Mouse (Mus musculus): ENCODE data around the gene Rnf145.

Gene Rnf145

DNA sequence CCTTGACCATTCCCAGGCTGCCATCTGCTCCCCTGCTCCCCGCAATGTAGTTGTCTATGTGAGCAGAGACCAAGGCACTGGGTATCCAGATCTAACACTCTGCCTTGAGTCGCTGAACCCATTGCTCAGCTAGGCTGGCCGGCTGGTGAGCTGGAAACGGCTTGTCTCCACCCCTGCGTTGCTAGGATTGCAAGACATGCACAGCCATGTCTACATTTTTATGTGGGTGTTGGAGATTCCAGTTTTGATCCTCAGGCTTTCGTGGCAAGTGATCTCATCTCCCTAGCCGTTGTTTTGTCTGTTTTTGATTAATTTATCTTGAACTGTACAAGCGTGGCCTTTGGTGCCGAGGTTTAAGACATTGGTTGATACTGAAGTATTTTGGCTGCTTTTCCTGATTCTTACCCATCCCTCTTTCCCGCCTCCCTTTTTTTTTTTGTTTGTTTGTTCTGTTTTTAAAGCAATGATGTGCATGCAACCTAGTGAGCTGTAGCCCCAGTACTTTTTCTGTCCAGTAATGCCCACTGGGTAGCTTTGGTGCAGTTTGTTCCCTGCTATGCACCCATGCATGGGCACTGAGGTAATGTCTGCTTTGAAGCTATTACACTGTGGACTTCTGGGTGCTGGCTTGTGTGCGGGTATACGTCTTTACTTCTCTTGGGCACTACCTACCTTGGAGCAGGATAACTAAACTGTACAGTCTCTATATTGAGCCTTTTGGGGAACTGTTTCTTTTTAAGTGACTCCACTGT lies 16.4 kb downstream of the Rnf145 start:
- in situ Hi-C loops (cut with MboI): no loop called here

- in situ Hi-C loops (cut with MboI): no loop called here
Observed at GRCm38 (mm10) chr11:44537403-44537802, 18.6 kb downstream of the Rnf145 start.

DNA sequence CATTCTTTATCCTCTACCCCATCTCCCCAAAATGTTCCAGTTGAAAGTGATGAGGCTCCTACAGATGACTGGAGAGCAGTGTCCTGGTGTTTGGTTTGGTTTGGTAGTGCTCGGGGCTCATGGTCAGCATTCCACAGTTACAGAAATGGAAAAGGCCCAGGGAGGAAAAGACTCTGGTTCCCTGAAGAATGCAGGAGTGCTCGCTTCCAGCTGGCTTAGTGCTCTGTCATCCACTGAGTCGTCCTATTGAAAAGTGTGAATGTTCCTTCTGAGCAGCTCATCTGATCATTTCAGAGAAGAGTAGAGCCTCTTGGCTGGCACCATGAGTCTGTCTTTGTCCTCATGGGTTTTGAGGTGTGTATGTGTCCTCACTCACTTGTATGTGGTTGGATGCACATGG lies 19.3 kb downstream of the Rnf145 start:
- in situ Hi-C loops (cut with MboI): no loop called here

GRCm38 (mm10) chr11:44538501-44539290 lies 19.9 kb downstream of the Rnf145 start:
- in situ Hi-C loops (cut with MboI): no loop called here

- in situ Hi-C loops (cut with MboI): no loop called here
Observed at GRCm38 (mm10) chr11:44539291-44539930, 20.6 kb downstream of the Rnf145 start.

DNA sequence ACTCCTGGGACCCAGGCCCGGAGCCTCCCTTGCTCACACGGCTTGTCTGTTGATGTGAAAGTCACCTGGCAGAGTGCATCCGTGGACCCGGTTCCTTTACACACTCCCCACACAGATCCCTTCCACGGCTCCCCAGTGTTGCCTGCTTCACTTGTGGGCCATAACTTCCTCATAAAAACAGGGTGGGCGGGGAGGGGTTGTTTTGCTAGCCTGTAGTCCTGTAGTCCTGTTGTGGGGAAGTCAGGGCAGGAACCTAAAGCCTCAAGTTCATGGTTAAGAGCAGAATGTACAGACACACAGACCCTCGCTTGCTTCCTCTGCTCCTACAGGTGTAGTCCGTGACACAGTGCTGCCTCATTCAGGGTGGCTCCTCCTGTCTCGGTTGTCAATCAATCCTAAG lies 21.5 kb downstream of the Rnf145 start:
- in situ Hi-C loops (cut with MboI): no loop called here

- in situ Hi-C loops (cut with MboI): no loop called here
Observed at GRCm38 (mm10) chr11:44541280-44541679, 22.5 kb downstream of the Rnf145 start.

GRCm38 (mm10) chr11:44541813-44542212 lies 23.0 kb downstream of the Rnf145 start:
- in situ Hi-C loops (cut with MboI): no loop called here

GRCm38 (mm10) chr11:44543593-44543992 lies 24.8 kb downstream of the Rnf145 start:
- in situ Hi-C loops (cut with MboI): no loop called here

DNA sequence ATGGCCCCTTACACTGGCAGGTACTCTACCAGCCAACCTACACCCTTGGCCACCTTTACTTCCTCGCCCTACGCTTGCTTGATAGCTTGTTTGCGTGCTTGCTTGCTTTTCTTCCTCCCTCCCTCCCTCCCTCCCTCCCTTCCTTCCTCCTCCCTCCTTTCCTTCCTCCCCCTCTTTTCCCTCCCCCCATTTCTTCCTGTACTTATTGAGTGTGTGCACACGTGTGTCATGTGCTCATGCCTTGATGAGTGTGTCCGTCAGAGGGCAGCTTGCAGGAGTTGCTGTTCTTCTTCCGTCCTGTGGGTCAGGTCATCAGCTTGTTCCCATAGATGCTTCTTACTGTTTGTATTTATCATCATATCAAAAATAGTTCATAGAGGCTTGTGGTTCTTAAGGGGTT lies 25.2 kb downstream of the Rnf145 start:
- in situ Hi-C loops (cut with MboI): no loop called here

DNA sequence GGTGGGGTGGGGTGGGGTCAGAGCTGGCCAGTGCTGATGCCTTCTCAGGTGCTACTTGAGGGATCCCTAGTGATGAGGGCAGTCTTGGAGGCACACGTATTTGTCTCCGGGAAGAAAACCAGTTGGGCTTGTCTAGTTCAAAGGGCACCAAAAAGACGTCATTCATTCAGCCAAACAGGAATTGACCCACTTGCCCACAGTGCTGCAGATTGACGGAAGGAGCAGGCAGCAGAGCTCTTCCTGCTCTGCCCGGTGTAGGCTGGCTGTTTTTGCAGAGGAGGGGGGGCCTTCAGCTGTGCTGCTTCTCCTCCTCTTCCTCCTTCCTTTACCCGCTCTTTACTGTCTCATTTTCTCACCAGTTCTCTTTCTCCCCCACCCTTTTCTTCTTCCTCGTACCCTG lies 26.4 kb downstream of the Rnf145 start:
- in situ Hi-C loops (cut with MboI): no loop called here

DNA sequence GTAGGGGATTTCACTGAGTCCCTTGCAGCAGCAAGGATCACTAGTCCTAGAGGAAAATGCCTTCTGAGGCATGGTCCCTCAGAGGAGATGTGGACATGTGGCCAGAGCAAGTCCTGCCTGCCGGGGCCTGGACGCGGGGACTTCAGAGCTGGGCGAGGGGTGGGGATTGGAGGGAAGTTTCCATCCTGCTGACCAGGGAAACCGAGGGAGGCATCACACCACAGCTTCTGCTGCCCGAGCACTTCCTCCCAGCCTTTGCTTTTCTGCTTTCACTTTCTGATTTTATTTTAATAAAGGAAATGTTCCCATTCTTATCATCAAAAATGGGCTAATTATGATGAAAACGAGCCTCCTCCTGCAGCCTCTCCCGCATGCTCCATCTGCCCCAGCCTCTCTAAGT lies 27.5 kb downstream of the Rnf145 start:
- in situ Hi-C loops (cut with MboI): no loop called here

- in situ Hi-C loops (cut with MboI): no loop called here
Observed at GRCm38 (mm10) chr11:44547651-44548196, 29.0 kb downstream of the Rnf145 start.

DNA sequence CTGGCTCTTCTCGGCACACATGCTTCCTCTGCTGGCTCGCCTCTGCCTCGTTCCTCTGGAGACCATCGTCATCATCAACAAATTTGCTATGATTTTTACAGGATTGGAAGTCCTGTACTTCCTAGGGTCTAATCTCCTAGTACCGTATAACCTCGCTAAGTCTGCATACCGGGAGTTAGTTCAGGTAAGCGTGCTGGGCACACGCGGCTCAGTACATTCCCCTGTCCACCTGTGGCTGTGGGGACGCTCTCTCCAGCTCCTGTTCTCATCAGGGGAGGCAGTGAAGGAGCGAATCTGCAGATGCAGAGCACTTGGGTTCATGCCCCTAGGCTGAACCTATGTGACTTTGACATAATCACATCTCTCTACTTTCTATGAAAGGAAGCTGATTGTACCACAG lies 30.1 kb downstream of the Rnf145 start:
- in situ Hi-C loops (cut with MboI): no loop called here

- in situ Hi-C loops (cut with MboI): no loop called here
Observed at GRCm38 (mm10) chr11:44549511-44550278, 30.9 kb downstream of the Rnf145 start.

DNA sequence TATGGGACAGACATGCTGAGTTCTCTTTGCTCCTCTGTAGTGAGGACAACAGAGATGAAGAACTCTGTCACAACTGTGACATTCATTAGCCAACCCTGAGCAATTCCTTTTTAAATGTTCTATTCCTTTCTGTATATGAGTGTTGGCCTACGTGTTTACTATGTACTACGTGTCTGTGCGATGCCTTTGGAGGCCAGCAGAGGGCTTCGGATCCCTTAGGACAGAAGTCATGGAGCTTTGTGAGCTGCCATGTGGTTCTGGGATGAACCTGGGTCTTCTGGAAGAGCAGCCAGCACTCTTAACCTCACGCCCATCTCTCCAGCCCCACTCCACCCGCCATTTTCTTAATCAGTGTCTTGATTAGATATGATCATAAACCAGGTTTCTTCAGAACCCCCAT lies 32.2 kb downstream of the Rnf145 start:
- in situ Hi-C loops (cut with MboI): no loop called here

DNA sequence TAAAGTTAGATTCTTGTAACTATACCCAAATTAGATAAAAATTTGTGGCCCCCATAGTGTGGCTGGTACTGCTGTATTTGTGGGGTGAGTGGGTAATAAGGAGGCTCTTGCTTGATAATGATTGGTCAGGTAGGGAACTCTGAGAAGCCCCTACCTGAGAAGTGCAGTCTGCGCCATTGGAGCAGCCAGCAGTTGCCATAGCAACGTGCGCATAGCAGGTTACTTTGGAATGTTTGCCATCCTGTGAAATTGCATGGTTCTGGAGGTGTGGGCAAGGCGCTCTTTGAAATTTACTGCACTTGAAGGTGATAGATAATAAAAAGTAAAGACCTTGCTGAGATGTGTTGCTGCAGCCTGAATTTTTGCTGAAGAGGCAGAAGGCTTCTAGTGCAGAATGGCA lies 35.6 kb downstream of the Rnf145 start:
- in situ Hi-C loops (cut with MboI): no loop called here

- in situ Hi-C loops (cut with MboI): no loop called here
Observed at GRCm38 (mm10) chr11:44558521-44558920, 39.8 kb downstream of the Rnf145 start.

- in situ Hi-C loops (cut with MboI): no loop called here
Observed at GRCm38 (mm10) chr11:44559466-44559865, 40.7 kb downstream of the Rnf145 start.

- in situ Hi-C loops (cut with MboI): no loop called here
Observed at GRCm38 (mm10) chr11:44560396-44560795, 41.6 kb downstream of the Rnf145 start.

DNA sequence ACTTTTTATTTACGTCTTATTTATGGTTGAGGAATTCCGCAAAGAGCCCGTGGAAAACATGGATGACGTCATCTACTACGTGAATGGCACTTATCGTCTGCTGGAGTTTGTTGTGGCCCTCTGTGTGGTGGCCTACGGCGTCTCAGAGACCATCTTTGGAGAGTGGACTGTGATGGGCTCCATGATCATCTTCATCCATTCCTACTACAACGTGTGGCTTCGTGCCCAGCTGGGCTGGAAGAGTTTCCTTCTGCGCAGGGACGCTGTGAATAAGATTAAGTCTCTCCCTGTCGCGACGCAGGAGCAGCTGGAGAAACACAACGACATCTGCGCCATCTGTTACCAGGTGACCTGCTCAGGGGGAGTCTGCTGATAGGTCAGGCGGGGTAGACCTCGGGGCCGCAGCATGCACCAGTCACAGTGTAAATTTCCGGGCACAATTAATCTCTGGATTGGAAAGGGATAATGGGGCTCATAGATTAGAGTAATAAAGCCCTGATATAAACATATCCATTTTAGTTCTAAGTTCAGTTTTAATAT lies 42.8 kb downstream of the Rnf145 start:
- in situ Hi-C loops (cut with MboI): no loop called here

Measured in mature B cell (primary cell).